Mouse (Mus musculus) olfactory bulb, adult 2 months (tissue): Measurements from ENCODE around the gene Faiml.

Source experiments
- CTCF ChIP-seq: fragments of 200-500 bp; IDR thresholded peaks from 2 replicates; pipeline ENCODE4 v1.5.1; 2012; ENCODE audit warnings: low read depth, mild to moderate bottlenecking, low read length, moderate library complexity; ENCODE audit not compliant: insufficient read depth
- POLR2A ChIP-seq: fragments of 200-500 bp; IDR thresholded peaks from 2 replicates; pipeline ENCODE4 v1.6.1; 2012; ENCODE audit warnings: mild to moderate bottlenecking, low read depth, low read length, moderate library complexity; ENCODE audit not compliant: insufficient read depth

DNA sequence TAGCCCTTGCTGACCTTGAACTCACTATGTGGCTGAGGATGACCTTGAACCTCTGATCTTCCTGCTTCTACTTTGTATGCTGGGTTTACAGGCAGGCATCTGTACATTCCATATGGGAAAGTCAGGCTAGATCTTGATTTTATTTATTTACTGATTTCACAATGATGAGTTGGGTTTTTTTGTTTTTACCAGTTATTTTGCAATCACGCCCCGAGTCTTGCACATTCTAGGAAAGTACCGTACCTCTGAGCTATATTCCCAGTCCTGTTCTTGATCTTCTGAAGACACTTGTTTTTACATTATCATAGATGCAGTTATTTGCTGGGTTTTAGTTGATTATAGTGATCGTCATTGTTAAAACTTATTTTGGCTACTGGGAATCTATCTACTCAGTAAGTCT is 11.9 kb upstream of the Faiml start:
- TF ChIP-seq POLR2A (no peak), CTCF (no peak)
